Mouse (Mus musculus): ENCODE results near the gene Olfr1499.
"Not testable (repeated sequence)": the region's sequence is repeated elsewhere in the genome, so short reads cannot be mapped to it uniquely, and the experiment has no call there.

The Olfr1499 gene

GRCm38 (mm10) chr19:13819347-13819746, at the start of gene Olfr1499:
Gene Olfr1499 (minus strand): TSS chr19:13819447.
- no peak for DNase-seq (ENCODE audit: inconsistent ontology term)

GRCm38 (mm10) chr19:13861495-13861894, 42.2 kb upstream of the Olfr1499 start, which contains the start of gene Olfr1502:
Gene Olfr1502 (plus strand): TSS chr19:13861795.
- no peak for DNase-seq (ENCODE audit: inconsistent ontology term)

GRCm38 (mm10) chr19:13850592-13850991, 31.3 kb upstream of the Olfr1499 start, which contains the start of gene Olfr1501:
Gene Olfr1501 (minus strand): TSS chr19:13850692.
- DNase-seq (ENCODE audit: inconsistent ontology term), result not testable (repeated sequence)

- no peak for DNase-seq (ENCODE audit: inconsistent ontology term)
Observed at GRCm38 (mm10) chr19:13830388-13830787, 11.1 kb upstream of the Olfr1499 start, which contains the start of gene Olfr1500. Gene Olfr1500 (minus strand): TSS chr19:13830488.

- no peak for DNase-seq (ENCODE audit: inconsistent ontology term)
Observed at GRCm38 (mm10) chr19:13828447-13828846, 9.2 kb upstream of the Olfr1499 start.

- DNase-seq (ENCODE audit: inconsistent ontology term), result no peak
Observed at GRCm38 (mm10) chr19:13820847-13821246, 1.6 kb upstream of the Olfr1499 start.

GRCm38 (mm10) chr19:13818827-13819226, 420 bp downstream of the Olfr1499 start:
- peak; percentile 24 for DNase-seq (ENCODE audit: inconsistent ontology term)

GRCm38 (mm10) chr19:13812823-13813222, 6.4 kb downstream of the Olfr1499 start:
- no peak for DNase-seq (ENCODE audit: inconsistent ontology term)

GRCm38 (mm10) chr19:13805486-13805885, 13.8 kb downstream of the Olfr1499 start:
- DNase-seq (ENCODE audit: inconsistent ontology term), result not testable (repeated sequence)

GRCm38 (mm10) chr19:13798102-13798501, 21.1 kb downstream of the Olfr1499 start, which contains the start of gene Olfr1497:
Gene Olfr1497 (minus strand): TSS chr19:13798202.
- no peak for DNase-seq (ENCODE audit: inconsistent ontology term)

- DNase-seq (ENCODE audit: inconsistent ontology term), result no peak
Observed at GRCm38 (mm10) chr19:13777578-13777977, 41.7 kb downstream of the Olfr1499 start, which contains the start of gene Olfr1496. Gene Olfr1496 (plus strand): TSS chr19:13777878.

- no peak for DNase-seq (ENCODE audit: inconsistent ontology term)
Observed at GRCm38 (mm10) chr19:13768565-13769276, 50.5 kb downstream of the Olfr1499 start.

GRCm38 (mm10) chr19:13764306-13764705, 54.9 kb downstream of the Olfr1499 start, which contains the start of gene Olfr1495:
Gene Olfr1495 (plus strand): TSS chr19:13764606.
- no peak for DNase-seq (ENCODE audit: inconsistent ontology term)
